Mouse (Mus musculus): Measurements from ENCODE around the gene Cog5. TPM values are rescaled to one million over a fixed set of nuclear protein-coding genes. Genes with fewer than 3 reads are reported as not detected.

The Cog5 gene
- polyA plus RNA-seq, 1 experiment from 2014 or later = 20.7 TPM

- no peak overlapping the region for H3K4me3 ChIP-seq (ENCODE audit: low read length)
- no peak for ATAC-seq
- H3K4me1 ChIP-seq (ENCODE audit: control insufficient read depth, insufficient read depth, low read depth, low read length) = peaks cover 5% of the 10 kb centered on the region
- no peak overlapping the region for H3K27ac ChIP-seq (ENCODE audit: low read depth, low read length)
- H3K9me3 ChIP-seq (ENCODE audit: control insufficient read depth, low read length) = no peaks in the 10 kb centered on the region
- no peaks in the 10 kb centered on the region for H3K36me3 ChIP-seq (ENCODE audit: control insufficient read depth, insufficient read depth, low read length)
- peak overlapping the region; percentile 93 for H3K4me2 ChIP-seq (ENCODE audit: low read length)
- H3K9ac ChIP-seq (ENCODE audit: low read depth, low read length) = no peak overlapping the region
- 73% methylated on average over 3 of the region's 3 CpGs for WGBS
- no peaks in the 10 kb centered on the region for H3K27me3 ChIP-seq (replicated peaks; ENCODE audit: control insufficient read depth, insufficient read depth, low read length)
Measured at GRCm38 (mm10) chr12:31635240-31635607, 19.4 kb upstream of the Cog5 start.

GRCm38 (mm10) chr12:31653611-31654010 is 1.1 kb upstream of the Cog5 start:
- 84% methylated on average over 5 of the region's 5 CpGs for WGBS
- no peak overlapping the region for H3K4me2 ChIP-seq (ENCODE audit: low read length)

GRCm38 (mm10) chr12:31654965-31655477 is 352 bp downstream of the Cog5 start:
- Histone ChIP-seq H3K9me3 (ENCODE audit: control insufficient read depth, low read length) (no peaks in the 10 kb centered on the region), H3K36me3 (ENCODE audit: control insufficient read depth, insufficient read depth, low read length) (no peaks in the 10 kb centered on the region), H3K27me3 (replicated peaks; ENCODE audit: control insufficient read depth, insufficient read depth, low read length) (no peaks in the 10 kb centered on the region), H3K4me2 (ENCODE audit: low read length) (peak overlapping the region; percentile 80), H3K27ac (ENCODE audit: low read depth, low read length) (peak overlapping the region; percentile 89), H3K9ac (ENCODE audit: low read depth, low read length) (peak overlapping the region; percentile 87), H3K4me3 (ENCODE audit: low read length) (peak overlapping the region; percentile 95), H3K4me1 (ENCODE audit: control insufficient read depth, insufficient read depth, low read depth, low read length) (peaks cover 4% of the 10 kb centered on the region)
- under 1% methylated on average over 29 of the region's 29 CpGs for WGBS
- peak; percentile 85 for ATAC-seq

More at GRCm38 (mm10) chr12:31653611-31654010, 1.1 kb upstream of the Cog5 start:
- H3K9me3 ChIP-seq (ENCODE audit: control insufficient read depth, low read length) = no peaks in the 10 kb centered on the region
- no peak overlapping the region for H3K27ac ChIP-seq (ENCODE audit: low read depth, low read length)
- no peak overlapping the region for H3K9ac ChIP-seq (ENCODE audit: low read depth, low read length)
- no peaks in the 10 kb centered on the region for H3K27me3 ChIP-seq (replicated peaks; ENCODE audit: control insufficient read depth, insufficient read depth, low read length)
- H3K36me3 ChIP-seq (ENCODE audit: control insufficient read depth, insufficient read depth, low read length) = no peaks in the 10 kb centered on the region
- H3K4me3 ChIP-seq (ENCODE audit: low read length) = no peak overlapping the region
- H3K4me1 ChIP-seq (ENCODE audit: control insufficient read depth, insufficient read depth, low read depth, low read length) = peaks cover 4% of the 10 kb centered on the region
- ATAC-seq = no peak

- Histone ChIP-seq H3K4me3 (ENCODE audit: low read length) (no peak overlapping the region), H3K9ac (ENCODE audit: low read depth, low read length) (no peak overlapping the region), H3K4me2 (ENCODE audit: low read length) (no peak overlapping the region), H3K4me1 (ENCODE audit: control insufficient read depth, insufficient read depth, low read depth, low read length) (peaks cover 4% of the 10 kb centered on the region), H3K9me3 (ENCODE audit: control insufficient read depth, low read length) (no peaks in the 10 kb centered on the region), H3K27ac (ENCODE audit: low read depth, low read length) (no peak overlapping the region), H3K36me3 (ENCODE audit: control insufficient read depth, insufficient read depth, low read length) (no peaks in the 10 kb centered on the region), H3K27me3 (replicated peaks; ENCODE audit: control insufficient read depth, insufficient read depth, low read length) (no peaks in the 10 kb centered on the region)
- ATAC-seq = no peak
- 96% methylated on average over 2 of the region's 2 CpGs for WGBS
Measured at GRCm38 (mm10) chr12:31656841-31657240, 2.2 kb downstream of the Cog5 start.

GRCm38 (mm10) chr12:31665999-31666398 is 11.3 kb downstream of the Cog5 start:
- H3K9me3 ChIP-seq (ENCODE audit: control insufficient read depth, low read length) = no peaks in the 10 kb centered on the region
- H3K9ac ChIP-seq (ENCODE audit: low read depth, low read length) = no peak overlapping the region
- H3K36me3 ChIP-seq (ENCODE audit: control insufficient read depth, insufficient read depth, low read length) = peaks cover 7% of the 10 kb centered on the region; the same call in 1 of the 2 replicates
- no peak overlapping the region for H3K4me3 ChIP-seq (ENCODE audit: low read length)
- H3K4me2 ChIP-seq (ENCODE audit: low read length) = no peak overlapping the region
- H3K27me3 ChIP-seq (replicated peaks; ENCODE audit: control insufficient read depth, insufficient read depth, low read length) = no peaks in the 10 kb centered on the region
- no peak for ATAC-seq
- H3K27ac ChIP-seq (ENCODE audit: low read depth, low read length) = no peak overlapping the region
- 73% methylated on average over 6 of the region's 6 CpGs for WGBS
- H3K4me1 ChIP-seq (ENCODE audit: control insufficient read depth, insufficient read depth, low read depth, low read length) = no peaks in the 10 kb centered on the region

- peaks cover 7% of the 10 kb centered on the region; the same call in 1 of the 2 replicates for H3K36me3 ChIP-seq (ENCODE audit: control insufficient read depth, insufficient read depth, low read length)
- no peak overlapping the region for H3K9ac ChIP-seq (ENCODE audit: low read depth, low read length)
- H3K27me3 ChIP-seq (replicated peaks; ENCODE audit: control insufficient read depth, insufficient read depth, low read length) = no peaks in the 10 kb centered on the region
- no peak overlapping the region for H3K4me3 ChIP-seq (ENCODE audit: low read length)
- no peak overlapping the region for H3K27ac ChIP-seq (ENCODE audit: low read depth, low read length)
- no peak for ATAC-seq
- 57% methylated on average over 3 of the region's 3 CpGs for WGBS
- H3K4me1 ChIP-seq (ENCODE audit: control insufficient read depth, insufficient read depth, low read depth, low read length) = no peaks in the 10 kb centered on the region
- no peak overlapping the region for H3K4me2 ChIP-seq (ENCODE audit: low read length)
- no peaks in the 10 kb centered on the region for H3K9me3 ChIP-seq (ENCODE audit: control insufficient read depth, low read length)
Measured at GRCm38 (mm10) chr12:31667187-31667586, 12.5 kb downstream of the Cog5 start.

GRCm38 (mm10) chr12:31686679-31687078 is 32.0 kb downstream of the Cog5 start:
- Histone ChIP-seq H3K4me3 (ENCODE audit: low read length) (no peak overlapping the region), H3K27ac (ENCODE audit: low read depth, low read length) (no peak overlapping the region), H3K9ac (ENCODE audit: low read depth, low read length) (no peak overlapping the region), H3K36me3 (ENCODE audit: control insufficient read depth, insufficient read depth, low read length) (no peaks in the 10 kb centered on the region), H3K27me3 (replicated peaks; ENCODE audit: control insufficient read depth, insufficient read depth, low read length) (no peaks in the 10 kb centered on the region), H3K9me3 (ENCODE audit: control insufficient read depth, low read length) (no peaks in the 10 kb centered on the region), H3K4me1 (ENCODE audit: control insufficient read depth, insufficient read depth, low read depth, low read length) (no peaks in the 10 kb centered on the region), H3K4me2 (ENCODE audit: low read length) (no peak overlapping the region)
- 95% methylated on average over 3 of the region's 3 CpGs for WGBS
- ATAC-seq = no peak

- no peak overlapping the region for H3K9ac ChIP-seq (ENCODE audit: low read depth, low read length)
- peaks cover 3% of the 10 kb centered on the region; the same call in 1 of the 2 replicates for H3K9me3 ChIP-seq (ENCODE audit: control insufficient read depth, low read length)
- no peaks in the 10 kb centered on the region for H3K4me1 ChIP-seq (ENCODE audit: control insufficient read depth, insufficient read depth, low read depth, low read length)
- no peaks in the 10 kb centered on the region for H3K27me3 ChIP-seq (replicated peaks; ENCODE audit: control insufficient read depth, insufficient read depth, low read length)
- H3K4me2 ChIP-seq (ENCODE audit: low read length) = no peak overlapping the region
- H3K4me3 ChIP-seq (ENCODE audit: low read length) = no peak overlapping the region
- no peak for ATAC-seq
- no peaks in the 10 kb centered on the region for H3K36me3 ChIP-seq (ENCODE audit: control insufficient read depth, insufficient read depth, low read length)
- no peak overlapping the region for H3K27ac ChIP-seq (ENCODE audit: low read depth, low read length)
- 96% methylated on average over 1 of the region's 1 CpGs for WGBS
Measured at GRCm38 (mm10) chr12:31693278-31693677, 38.6 kb downstream of the Cog5 start.

- WGBS = 48% methylated on average over 5 of the region's 5 CpGs
- Histone ChIP-seq H3K4me3 (ENCODE audit: low read length) (no peak overlapping the region), H3K9me3 (ENCODE audit: control insufficient read depth, low read length) (peaks cover 3% of the 10 kb centered on the region; the same call in 1 of the 2 replicates), H3K4me2 (ENCODE audit: low read length) (no peak overlapping the region), H3K27ac (ENCODE audit: low read depth, low read length) (no peak overlapping the region), H3K27me3 (replicated peaks; ENCODE audit: control insufficient read depth, insufficient read depth, low read length) (no peaks in the 10 kb centered on the region), H3K36me3 (ENCODE audit: control insufficient read depth, insufficient read depth, low read length) (no peaks in the 10 kb centered on the region), H3K9ac (ENCODE audit: low read depth, low read length) (no peak overlapping the region), H3K4me1 (ENCODE audit: control insufficient read depth, insufficient read depth, low read depth, low read length) (no peaks in the 10 kb centered on the region)
- no peak for ATAC-seq
Measured at GRCm38 (mm10) chr12:31700623-31701347, 46.1 kb downstream of the Cog5 start.

All from hindbrain, embryonic 16.5 days (tissue).